Mouse (Mus musculus): ENCODE data around the gene Olfr1359. TPM values are rescaled to one million over a fixed set of nuclear protein-coding genes. Genes with fewer than 3 reads are reported as not detected.

The Olfr1359 gene
- polyA plus RNA-seq (2014; fragmentation: Illumina TruSeq; extraction: RNeasy Lipid Tissue Mini Kit (QIAGEN cat#74804); ENCODE audit: low read depth, low replicate concordance): not detected

GRCm38 (mm10) chr13:21697811-21698210 is at the start of gene Olfr1359:
TSS of gene Olfr1359 (plus strand) at chr13:21698111.

DNA sequence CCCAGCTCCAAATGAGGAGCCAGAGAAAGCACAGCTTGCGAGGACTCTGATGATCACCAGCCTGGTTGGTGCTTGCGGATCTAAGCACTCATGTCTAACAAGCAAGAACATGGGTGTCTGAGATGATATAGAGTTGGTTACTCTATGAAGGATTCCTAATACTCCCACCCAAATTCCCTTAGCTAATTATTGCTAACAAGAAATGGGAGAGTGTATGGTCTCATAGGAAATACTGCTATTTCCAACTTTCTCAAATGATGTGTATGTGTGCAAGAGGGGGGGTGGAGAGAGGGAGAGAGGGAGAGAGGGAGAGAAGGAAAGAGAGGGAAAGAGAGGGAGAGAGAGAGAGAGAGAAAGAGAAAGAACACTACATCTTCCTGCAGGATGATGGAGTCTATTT is 34.6 kb upstream of the Olfr1359 start, which contains the start of gene Olfr1361:
TSS of gene Olfr1361 (minus strand) at position 101 of the 400 bp plus-strand sequence.

GRCm38 (mm10) chr13:21677305-21677704 is 20.6 kb upstream of the Olfr1359 start, which contains the start of gene Olfr1360:
TSS of gene Olfr1360 (minus strand) at chr13:21677405.

GRCm38 (mm10) chr13:21715864-21716539 is 18.1 kb downstream of the Olfr1359 start, which contains the start of the genes Hist1h2bl and Hist1h2ai:
TSS of gene Hist1h2bl (minus strand) at chr13:21716143.
TSS of gene Hist1h2ai (plus strand) at chr13:21716422.

DNA sequence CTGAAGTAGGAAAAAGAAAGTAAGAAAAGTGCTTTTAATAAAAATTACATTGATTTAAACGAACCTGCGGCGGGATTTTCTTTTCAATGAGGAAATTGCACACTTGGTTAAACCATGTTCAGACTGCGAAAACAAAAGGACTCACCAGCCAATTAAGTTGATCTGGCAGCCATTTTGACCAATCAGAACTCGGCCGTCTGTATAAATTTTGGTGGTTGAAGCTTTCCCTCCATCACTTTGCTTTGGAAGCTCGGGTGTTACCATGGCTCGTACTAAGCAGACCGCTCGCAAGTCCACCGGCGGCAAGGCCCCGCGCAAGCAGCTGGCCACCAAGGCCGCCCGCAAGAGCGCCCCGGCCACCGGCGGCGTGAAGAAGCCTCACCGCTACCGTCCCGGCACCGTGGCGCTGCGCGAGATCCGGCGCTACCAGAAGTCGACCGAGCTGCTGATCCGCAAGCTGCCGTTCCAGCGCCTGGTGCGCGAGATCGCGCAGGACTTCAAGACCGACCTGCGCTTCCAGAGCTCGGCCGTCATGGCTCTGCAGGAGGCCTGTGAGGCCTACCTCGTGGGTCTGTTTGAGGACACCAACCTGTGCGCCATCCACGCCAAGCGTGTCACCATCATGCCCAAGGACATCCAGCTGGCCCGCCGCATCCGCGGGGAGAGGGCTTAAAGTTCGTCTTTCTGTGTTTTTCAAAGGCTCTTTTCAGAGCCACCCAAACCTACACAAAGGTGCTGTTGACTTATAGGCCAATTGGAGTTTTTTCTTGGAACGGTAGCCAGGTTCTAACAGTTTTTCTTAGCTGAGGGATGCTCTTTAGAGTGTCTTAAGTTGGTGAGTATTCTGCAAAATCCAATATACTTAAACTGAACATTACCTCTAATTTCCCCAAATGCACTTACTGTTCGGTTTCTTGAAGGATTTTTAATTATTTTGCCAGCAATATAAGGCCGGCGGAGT is 19.8 kb downstream of the Olfr1359 start, which contains the start of gene Hist1h3h:
TSS of gene Hist1h3h (plus strand) at position 263 of the 961 bp plus-strand sequence.

DNA sequence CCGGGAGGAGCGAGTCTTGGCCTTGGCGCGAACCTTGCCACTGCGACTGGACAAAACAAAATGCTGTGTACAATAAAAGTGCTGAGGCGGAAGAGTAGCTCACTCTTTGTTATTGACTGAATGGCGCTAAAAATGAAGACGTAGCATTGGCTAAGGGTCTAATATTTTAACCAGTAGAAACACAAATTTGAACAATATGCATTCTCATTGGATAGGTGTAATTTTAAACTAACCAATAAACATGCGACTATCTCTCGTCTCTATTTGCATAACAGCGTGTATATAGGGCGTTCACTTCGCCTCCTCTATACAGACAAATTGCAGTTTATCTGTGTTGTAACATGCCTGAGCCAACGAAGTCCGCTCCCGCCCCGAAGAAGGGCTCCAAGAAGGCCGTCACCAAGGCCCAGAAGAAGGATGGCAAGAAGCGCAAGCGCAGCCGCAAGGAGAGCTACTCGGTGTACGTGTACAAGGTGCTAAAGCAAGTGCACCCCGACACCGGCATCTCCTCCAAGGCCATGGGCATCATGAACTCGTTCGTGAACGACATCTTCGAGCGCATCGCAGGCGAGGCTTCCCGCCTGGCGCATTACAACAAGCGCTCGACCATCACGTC is 24.0 kb downstream of the Olfr1359 start, which contains the start of gene Hist1h2bm:
TSS of gene Hist1h2bm (plus strand) at position 288 of the 616 bp plus-strand sequence.

DNA sequence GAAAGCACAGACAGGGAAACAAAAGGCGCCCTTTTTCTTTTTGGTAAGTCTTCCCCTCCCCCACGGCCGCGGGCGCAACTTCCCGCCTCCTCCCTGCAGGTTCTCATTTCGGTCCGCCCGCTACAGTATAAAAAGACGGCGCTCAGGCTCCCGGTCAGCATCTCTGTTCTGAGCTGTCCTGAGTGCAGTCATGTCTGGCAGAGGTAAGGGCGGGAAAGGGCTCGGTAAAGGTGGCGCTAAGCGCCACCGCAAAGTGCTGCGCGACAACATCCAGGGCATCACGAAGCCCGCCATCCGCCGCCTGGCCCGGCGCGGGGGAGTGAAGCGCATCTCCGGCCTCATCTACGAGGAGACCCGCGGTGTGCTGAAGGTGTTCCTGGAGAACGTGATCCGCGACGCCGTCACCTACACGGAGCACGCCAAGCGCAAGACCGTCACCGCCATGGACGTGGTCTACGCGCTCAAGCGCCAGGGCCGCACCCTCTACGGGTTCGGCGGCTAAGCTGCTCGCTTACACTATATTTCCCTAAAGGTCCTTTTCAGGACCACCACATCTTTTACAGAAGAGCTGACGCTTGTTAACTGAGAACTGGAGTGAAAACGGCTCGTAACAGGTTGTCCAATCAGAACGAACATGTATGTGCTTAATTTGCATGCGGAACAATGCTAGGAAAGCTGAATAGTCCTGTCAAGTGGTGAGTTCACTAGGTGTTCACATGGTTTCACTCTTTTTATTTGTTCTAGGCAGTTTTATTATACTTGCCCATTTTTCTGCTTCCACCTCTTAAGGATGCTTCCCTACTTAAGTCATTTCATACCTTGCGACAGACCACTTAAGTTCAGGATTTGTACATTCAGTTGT is 37.2 kb downstream of the Olfr1359 start, which contains the start of gene Hist1h4j:
TSS of gene Hist1h4j (plus strand) at position 159 of the 862 bp plus-strand sequence.

GRCm38 (mm10) chr13:21750159-21751017 is 52.5 kb downstream of the Olfr1359 start, which contains the start of gene Hist1h4k:
TSS of gene Hist1h4k (minus strand) at chr13:21750505.

DNA sequence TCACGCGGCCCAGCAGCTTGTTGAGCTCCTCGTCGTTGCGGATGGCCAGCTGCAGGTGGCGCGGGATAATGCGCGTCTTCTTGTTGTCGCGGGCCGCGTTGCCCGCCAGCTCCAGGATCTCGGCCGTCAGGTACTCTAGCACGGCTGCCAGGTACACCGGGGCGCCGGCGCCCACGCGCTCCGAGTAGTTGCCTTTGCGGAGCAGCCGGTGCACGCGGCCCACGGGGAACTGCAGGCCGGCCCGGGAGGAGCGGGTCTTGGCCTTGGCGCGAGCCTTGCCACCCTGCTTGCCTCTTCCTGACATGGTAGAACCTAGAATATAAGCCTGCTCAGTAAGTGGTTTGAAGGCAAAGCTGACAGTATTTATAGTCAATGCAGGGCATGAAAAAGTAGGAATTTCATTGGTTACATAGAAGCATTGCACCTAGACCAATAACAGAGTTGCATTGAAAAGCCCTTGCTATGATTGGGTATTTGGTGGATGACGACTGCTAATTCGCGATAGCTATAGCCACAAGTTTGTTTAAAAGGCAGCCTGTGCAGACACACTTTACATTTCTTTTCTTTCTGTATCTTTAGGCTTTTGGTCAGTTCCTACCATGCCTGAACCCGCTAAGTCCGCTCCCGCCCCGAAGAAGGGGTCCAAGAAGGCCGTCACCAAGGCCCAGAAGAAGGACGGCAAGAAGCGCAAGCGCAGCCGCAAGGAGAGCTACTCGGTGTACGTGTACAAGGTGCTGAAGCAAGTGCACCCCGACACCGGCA is 55.8 kb downstream of the Olfr1359 start, which contains the start of the genes Hist1h2ak and Hist1h2bn:
TSS of gene Hist1h2ak (minus strand) at position 304 of the 762 bp plus-strand sequence.
TSS of gene Hist1h2bn (plus strand) at position 600 of the 762 bp plus-strand sequence.

Other genes with a start within 250 kb of the Olfr1359 start
- 95.7 TPM for gene Zscan26, start 244.4 kb upstream of the Olfr1359 start, polyA plus RNA-seq (2014; fragmentation: Illumina TruSeq; extraction: RNeasy Lipid Tissue Mini Kit (QIAGEN cat#74804); ENCODE audit: low read depth, low replicate concordance)
- 2.3 TPM for gene Nkapl, start 229.6 kb upstream of the Olfr1359 start, polyA plus RNA-seq (2014; fragmentation: Illumina TruSeq; extraction: RNeasy Lipid Tissue Mini Kit (QIAGEN cat#74804); ENCODE audit: low read depth, low replicate concordance)
- 1.8 TPM for gene Zkscan4, start 219.2 kb upstream of the Olfr1359 start, polyA plus RNA-seq (2014; fragmentation: Illumina TruSeq; extraction: RNeasy Lipid Tissue Mini Kit (QIAGEN cat#74804); ENCODE audit: low read depth, low replicate concordance)
- gene Gm10065, start 218.7 kb upstream of the Olfr1359 start, polyA plus RNA-seq (2014; fragmentation: Illumina TruSeq; extraction: RNeasy Lipid Tissue Mini Kit (QIAGEN cat#74804); ENCODE audit: low read depth, low replicate concordance): not detected
- gene AK157302, start 202.9 kb upstream of the Olfr1359 start, polyA plus RNA-seq (2014; fragmentation: Illumina TruSeq; extraction: RNeasy Lipid Tissue Mini Kit (QIAGEN cat#74804); ENCODE audit: low read depth, low replicate concordance): 5.3 TPM
- gene Gm11273, start 196.7 kb upstream of the Olfr1359 start, polyA plus RNA-seq (2014; fragmentation: Illumina TruSeq; extraction: RNeasy Lipid Tissue Mini Kit (QIAGEN cat#74804); ENCODE audit: low read depth, low replicate concordance): not detected
- 41.5 TPM for gene Zkscan8, start 167.0 kb upstream of the Olfr1359 start, polyA plus RNA-seq (2014; fragmentation: Illumina TruSeq; extraction: RNeasy Lipid Tissue Mini Kit (QIAGEN cat#74804); ENCODE audit: low read depth, low replicate concordance)
- gene Olfr1366, start 155.3 kb upstream of the Olfr1359 start, polyA plus RNA-seq (2014; fragmentation: Illumina TruSeq; extraction: RNeasy Lipid Tissue Mini Kit (QIAGEN cat#74804); ENCODE audit: low read depth, low replicate concordance): not detected
- not detected for gene Olfr1535, start 138.2 kb upstream of the Olfr1359 start, polyA plus RNA-seq (2014; fragmentation: Illumina TruSeq; extraction: RNeasy Lipid Tissue Mini Kit (QIAGEN cat#74804); ENCODE audit: low read depth, low replicate concordance)
- not detected for gene Olfr1364, start 116.4 kb upstream of the Olfr1359 start, polyA plus RNA-seq (2014; fragmentation: Illumina TruSeq; extraction: RNeasy Lipid Tissue Mini Kit (QIAGEN cat#74804); ENCODE audit: low read depth, low replicate concordance)
- not detected for gene Olfr1362, start 84.1 kb upstream of the Olfr1359 start, polyA plus RNA-seq (2014; fragmentation: Illumina TruSeq; extraction: RNeasy Lipid Tissue Mini Kit (QIAGEN cat#74804); ENCODE audit: low read depth, low replicate concordance)
- gene Olfr11, start 55.6 kb upstream of the Olfr1359 start, polyA plus RNA-seq (2014; fragmentation: Illumina TruSeq; extraction: RNeasy Lipid Tissue Mini Kit (QIAGEN cat#74804); ENCODE audit: low read depth, low replicate concordance): not detected
- not detected for gene Olfr1361, start 34.7 kb upstream of the Olfr1359 start, polyA plus RNA-seq (2014; fragmentation: Illumina TruSeq; extraction: RNeasy Lipid Tissue Mini Kit (QIAGEN cat#74804); ENCODE audit: low read depth, low replicate concordance)
- not detected for gene Olfr1360, start 20.7 kb upstream of the Olfr1359 start, polyA plus RNA-seq (2014; fragmentation: Illumina TruSeq; extraction: RNeasy Lipid Tissue Mini Kit (QIAGEN cat#74804); ENCODE audit: low read depth, low replicate concordance)
- not detected for gene Hist1h2bl, start 18.0 kb downstream of the Olfr1359 start, polyA plus RNA-seq (2014; fragmentation: Illumina TruSeq; extraction: RNeasy Lipid Tissue Mini Kit (QIAGEN cat#74804); ENCODE audit: low read depth, low replicate concordance)
- gene Hist1h2ai, start 18.3 kb downstream of the Olfr1359 start, polyA plus RNA-seq (2014; fragmentation: Illumina TruSeq; extraction: RNeasy Lipid Tissue Mini Kit (QIAGEN cat#74804); ENCODE audit: low read depth, low replicate concordance): not detected
- gene Hist1h3h, start 19.5 kb downstream of the Olfr1359 start, polyA plus RNA-seq (2014; fragmentation: Illumina TruSeq; extraction: RNeasy Lipid Tissue Mini Kit (QIAGEN cat#74804); ENCODE audit: low read depth, low replicate concordance): not detected
- gene Hist1h2bm, start 23.9 kb downstream of the Olfr1359 start, polyA plus RNA-seq (2014; fragmentation: Illumina TruSeq; extraction: RNeasy Lipid Tissue Mini Kit (QIAGEN cat#74804); ENCODE audit: low read depth, low replicate concordance): not detected
- not detected for gene Hist1h4j, start 37.0 kb downstream of the Olfr1359 start, polyA plus RNA-seq (2014; fragmentation: Illumina TruSeq; extraction: RNeasy Lipid Tissue Mini Kit (QIAGEN cat#74804); ENCODE audit: low read depth, low replicate concordance)
- not detected for gene Hist1h4k, start 52.4 kb downstream of the Olfr1359 start, polyA plus RNA-seq (2014; fragmentation: Illumina TruSeq; extraction: RNeasy Lipid Tissue Mini Kit (QIAGEN cat#74804); ENCODE audit: low read depth, low replicate concordance)
- not detected for gene Hist1h2ak, start 55.7 kb downstream of the Olfr1359 start, polyA plus RNA-seq (2014; fragmentation: Illumina TruSeq; extraction: RNeasy Lipid Tissue Mini Kit (QIAGEN cat#74804); ENCODE audit: low read depth, low replicate concordance)
- gene Hist1h2bn, start 56.0 kb downstream of the Olfr1359 start, polyA plus RNA-seq (2014; fragmentation: Illumina TruSeq; extraction: RNeasy Lipid Tissue Mini Kit (QIAGEN cat#74804); ENCODE audit: low read depth, low replicate concordance): not detected
- gene Hist1h1b, start 82.5 kb downstream of the Olfr1359 start, polyA plus RNA-seq (2014; fragmentation: Illumina TruSeq; extraction: RNeasy Lipid Tissue Mini Kit (QIAGEN cat#74804); ENCODE audit: low read depth, low replicate concordance): not detected
- not detected for gene Hist1h3i, start 85.3 kb downstream of the Olfr1359 start, polyA plus RNA-seq (2014; fragmentation: Illumina TruSeq; extraction: RNeasy Lipid Tissue Mini Kit (QIAGEN cat#74804); ENCODE audit: low read depth, low replicate concordance)
- not detected for gene Hist1h2an, start 89.1 kb downstream of the Olfr1359 start, polyA plus RNA-seq (2014; fragmentation: Illumina TruSeq; extraction: RNeasy Lipid Tissue Mini Kit (QIAGEN cat#74804); ENCODE audit: low read depth, low replicate concordance)
- gene Hist1h2bp, start 89.3 kb downstream of the Olfr1359 start, polyA plus RNA-seq (2014; fragmentation: Illumina TruSeq; extraction: RNeasy Lipid Tissue Mini Kit (QIAGEN cat#74804); ENCODE audit: low read depth, low replicate concordance): not detected
- gene Hist1h2bq, start 112.1 kb downstream of the Olfr1359 start, polyA plus RNA-seq (2014; fragmentation: Illumina TruSeq; extraction: RNeasy Lipid Tissue Mini Kit (QIAGEN cat#74804); ENCODE audit: low read depth, low replicate concordance): not detected
- not detected for gene Hist1h2ao, start 112.4 kb downstream of the Olfr1359 start, polyA plus RNA-seq (2014; fragmentation: Illumina TruSeq; extraction: RNeasy Lipid Tissue Mini Kit (QIAGEN cat#74804); ENCODE audit: low read depth, low replicate concordance)
- not detected for gene Hist1h4m, start 113.6 kb downstream of the Olfr1359 start, polyA plus RNA-seq (2014; fragmentation: Illumina TruSeq; extraction: RNeasy Lipid Tissue Mini Kit (QIAGEN cat#74804); ENCODE audit: low read depth, low replicate concordance)
- not detected for gene Hist1h4n, start 134.1 kb downstream of the Olfr1359 start, polyA plus RNA-seq (2014; fragmentation: Illumina TruSeq; extraction: RNeasy Lipid Tissue Mini Kit (QIAGEN cat#74804); ENCODE audit: low read depth, low replicate concordance)
- not detected for gene Hist1h2ap, start 135.4 kb downstream of the Olfr1359 start, polyA plus RNA-seq (2014; fragmentation: Illumina TruSeq; extraction: RNeasy Lipid Tissue Mini Kit (QIAGEN cat#74804); ENCODE audit: low read depth, low replicate concordance)
- 1.2 TPM for gene Hist1h2br, start 135.6 kb downstream of the Olfr1359 start, polyA plus RNA-seq (2014; fragmentation: Illumina TruSeq; extraction: RNeasy Lipid Tissue Mini Kit (QIAGEN cat#74804); ENCODE audit: low read depth, low replicate concordance)
- gene Zfp184, start 247.0 kb downstream of the Olfr1359 start, polyA plus RNA-seq (2014; fragmentation: Illumina TruSeq; extraction: RNeasy Lipid Tissue Mini Kit (QIAGEN cat#74804); ENCODE audit: low read depth, low replicate concordance): 2.9 TPM

All from adrenal gland, adult 10 weeks (tissue).